Mouse (Mus musculus): ENCODE measurements around the gene Slc27a1.

DNA sequence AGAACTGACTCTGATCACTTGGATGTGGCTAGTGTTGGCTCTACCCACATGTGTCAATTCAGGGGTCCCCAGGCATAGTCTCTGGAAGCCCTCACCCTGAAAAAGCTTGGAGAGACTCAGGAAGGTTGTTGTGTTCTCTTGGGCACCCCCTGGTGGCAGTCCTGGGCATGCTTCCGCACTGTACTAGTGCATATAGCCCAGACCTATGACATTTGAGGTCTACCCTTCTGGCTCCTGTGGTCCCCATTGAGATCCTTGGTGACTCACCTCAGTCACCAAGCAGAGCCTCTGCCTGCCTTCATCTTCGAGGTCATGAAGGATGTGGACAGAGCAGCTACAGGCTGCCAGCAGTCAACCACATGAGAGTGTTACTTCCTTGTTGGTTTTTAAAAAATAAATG, 18.2 kb downstream of the Slc27a1 start:
- TF ChIP-seq CTCF (IDR thresholded peaks at IDR 0.05): peak; percentile 77
- no peak for TF ChIP-seq EP300 (IDR thresholded peaks at IDR 0.05)
